Mouse (Mus musculus) neural tube, embryonic 11.5 days (tissue): Measurements from ENCODE around the gene Kpnb1. TPM values are rescaled to one million over a fixed set of nuclear protein-coding genes. Genes with fewer than 3 reads are reported as not detected.

ENCODE experiments used
- ATAC-seq: fragments of 200-750 bp; cut with Nextera tagmentation; 2 replicates; pipeline ENCODE4 v1.8.0; 2017; ENCODE audit warnings: moderate number of reproducible peaks, mild to moderate bottlenecking, moderate TSS enrichment, moderate library complexity; ENCODE audit not compliant: insufficient read depth, low FRiP score, low TSS enrichment
- DNase-seq: peaks from one replicate; pipeline ENCODE4 v3.0.0-alpha.2; 2015; ENCODE audit warnings: low spot score
- H3K27ac ChIP-seq: fragments of 300-500 bp; sonication (generic); 2 replicates; pipeline ENCODE4 v1.5.1; 2014; ENCODE audit warnings: low read depth, mild to moderate bottlenecking, low read length
- H3K27me3 ChIP-seq: fragments of 300-500 bp; sonication (generic); 2 replicates; pipeline ENCODE4 v1.6.1; 2014; ENCODE audit warnings: mild to moderate bottlenecking, low read length, mixed read lengths; ENCODE audit not compliant: control insufficient read depth, insufficient read depth
- H3K36me3 ChIP-seq: fragments of 300-500 bp; sonication (generic); 2 replicates; pipeline ENCODE4 v1.6.1; 2014; ENCODE audit warnings: mild to moderate bottlenecking, low read length, moderate library complexity, mixed read lengths; ENCODE audit not compliant: control insufficient read depth, insufficient read depth
- H3K4me1 ChIP-seq: fragments of 300-500 bp; sonication (generic); 2 replicates; pipeline ENCODE4 v1.6.1; 2014; ENCODE audit warnings: low read length, mixed read lengths; ENCODE audit not compliant: control insufficient read depth, insufficient read depth
- H3K4me2 ChIP-seq: fragments of 300-500 bp; sonication (generic); 2 replicates; pipeline ENCODE4 v1.6.1; 2014; ENCODE audit warnings: low read depth, mild to moderate bottlenecking, moderate library complexity
- H3K4me3 ChIP-seq: fragments of 300-500 bp; sonication (generic); 2 replicates; pipeline ENCODE4 v1.5.1; 2014; ENCODE audit warnings: low read depth, low read length
- H3K9ac ChIP-seq: fragments of 300-500 bp; sonication (generic); 2 replicates; pipeline ENCODE4 v1.6.1; 2014; ENCODE audit warnings: mild to moderate bottlenecking, low read length
- H3K9me3 ChIP-seq: fragments of 300-500 bp; sonication (generic); 2 replicates; pipeline ENCODE4 v1.6.1; 2016; ENCODE audit warnings: low read length; ENCODE audit not compliant: control insufficient read depth
- WGBS: fragments of 180-500 bp; shearing (Covaris S2); extraction: QIAGEN DNeasy Blood & Tissue Kit; methylation state at CpG from one replicate; pipeline ENCODE4 v1.1.7; 2014; 5-methylcytosine and 5-hydroxymethylcytosine counted together
- polyA plus RNA-seq: library from polyadenylated mRNA; unstranded; fragments of >200 nt; fragmentation: Nextera tagmentation; extraction: Ambion mirVana; gene quantifications from 2 replicates; pipeline ENCODE4 v1.2.1, GENCODE M21; 2014

Kpnb1 gene
- polyA plus RNA-seq, 1 experiment from 2014 or later: 85.3 TPM

- Histone ChIP-seq H3K27me3 (peaks cover 2% of the 10 kb centered on the region; the same call in 1 of the 2 replicates), H3K4me3 (peak overlapping the region; percentile 83), H3K9ac (peak overlapping the region; percentile 84), H3K36me3 (no peaks in the 10 kb centered on the region; the same call in 1 of the 2 replicates), H3K4me2 (peak overlapping the region; percentile 91), H3K4me1 (peaks cover 30% of the 10 kb centered on the region), H3K9me3 (no peaks in the 10 kb centered on the region), H3K27ac (peak overlapping the region; percentile 94)
- WGBS: 0% methylated on average over 68 of the region's 102 CpGs
- peak; percentile 80 for ATAC-seq
- DNase-seq: peak; percentile 87
These were observed 37.0 kb downstream of the Kpnb1 start for GRCm38 (mm10) chr11:97150411-97151330.

GRCm38 (mm10) chr11:97149995-97150410 lies 37.7 kb downstream of the Kpnb1 start:
- H3K9ac ChIP-seq: peak overlapping the region; percentile 84
- no peaks in the 10 kb centered on the region for H3K9me3 ChIP-seq
- peak overlapping the region; percentile 91 for H3K4me2 ChIP-seq
- H3K4me3 ChIP-seq: peak overlapping the region; percentile 83
- DNase-seq (peak; percentile 41), ATAC-seq (peak; percentile 13)
- peak overlapping the region; percentile 94 for H3K27ac ChIP-seq
- H3K36me3 ChIP-seq: no peaks in the 10 kb centered on the region; the same call in 1 of the 2 replicates
- WGBS: 4% methylated on average over 14 of the region's 14 CpGs
- peaks cover 2% of the 10 kb centered on the region; the same call in 1 of the 2 replicates for H3K27me3 ChIP-seq
- H3K4me1 ChIP-seq: peaks cover 30% of the 10 kb centered on the region

GRCm38 (mm10) chr11:97149026-97149425 lies 38.7 kb downstream of the Kpnb1 start:
- Histone ChIP-seq H3K4me1 (peaks cover 30% of the 10 kb centered on the region), H3K36me3 (no peaks in the 10 kb centered on the region; the same call in 1 of the 2 replicates), H3K9me3 (no peaks in the 10 kb centered on the region), H3K27ac (no peak overlapping the region), H3K4me2 (peak overlapping the region; percentile 14; the same call in 1 of the 2 replicates), H3K9ac (no peak overlapping the region; the same call in 1 of the 2 replicates), H3K4me3 (peak overlapping the region; percentile 83; the same call in 1 of the 2 replicates), H3K27me3 (peaks cover 2% of the 10 kb centered on the region; the same call in 1 of the 2 replicates)
- ATAC-seq (no peak), DNase-seq (no peak)
- 31% methylated on average over 9 of the region's 9 CpGs for WGBS

GRCm38 (mm10) chr11:97148591-97148990 lies 39.1 kb downstream of the Kpnb1 start:
- no peaks in the 10 kb centered on the region; the same call in 1 of the 2 replicates for H3K36me3 ChIP-seq
- no peak overlapping the region for H3K4me3 ChIP-seq
- H3K27me3 ChIP-seq: peaks cover 2% of the 10 kb centered on the region; the same call in 1 of the 2 replicates
- no peaks in the 10 kb centered on the region for H3K9me3 ChIP-seq
- DNase-seq: no peak
- 34% methylated on average over 12 of the region's 12 CpGs for WGBS
- ATAC-seq: no peak
- no peak overlapping the region for H3K27ac ChIP-seq
- peaks cover 30% of the 10 kb centered on the region for H3K4me1 ChIP-seq
- peak overlapping the region; percentile 14; the same call in 1 of the 2 replicates for H3K4me2 ChIP-seq
- H3K9ac ChIP-seq: no peak overlapping the region

GRCm38 (mm10) chr11:97147333-97147732 lies 40.3 kb downstream of the Kpnb1 start:
- Histone ChIP-seq H3K9ac (no peak overlapping the region), H3K4me2 (no peak overlapping the region), H3K4me1 (peaks cover 24% of the 10 kb centered on the region), H3K27me3 (peaks cover 2% of the 10 kb centered on the region; the same call in 1 of the 2 replicates), H3K27ac (no peak overlapping the region), H3K9me3 (no peaks in the 10 kb centered on the region), H3K36me3 (no peaks in the 10 kb centered on the region; the same call in 1 of the 2 replicates), H3K4me3 (no peak overlapping the region)
- no peak for ATAC-seq
- WGBS: 71% methylated on average over 8 of the region's 8 CpGs
- no peak for DNase-seq

GRCm38 (mm10) chr11:97146724-97147123 lies 41.0 kb downstream of the Kpnb1 start:
- no peak for ATAC-seq
- no peak overlapping the region for H3K4me2 ChIP-seq
- peak; percentile 78 for DNase-seq
- no peak overlapping the region for H3K4me3 ChIP-seq
- H3K4me1 ChIP-seq: peaks cover 20% of the 10 kb centered on the region
- 8% methylated on average over 8 of the region's 8 CpGs for WGBS
- H3K27ac ChIP-seq: no peak overlapping the region
- peaks cover 2% of the 10 kb centered on the region; the same call in 1 of the 2 replicates for H3K27me3 ChIP-seq
- no peaks in the 10 kb centered on the region; the same call in 1 of the 2 replicates for H3K36me3 ChIP-seq
- H3K9ac ChIP-seq: no peak overlapping the region
- H3K9me3 ChIP-seq: no peaks in the 10 kb centered on the region

- peaks cover 20% of the 10 kb centered on the region for H3K4me1 ChIP-seq
These were observed 41.7 kb downstream of the Kpnb1 start for GRCm38 (mm10) chr11:97145951-97146350.

GRCm38 (mm10) chr11:97145320-97145719 lies 42.4 kb downstream of the Kpnb1 start:
- no peak for DNase-seq

More at GRCm38 (mm10) chr11:97145951-97146350, 41.7 kb downstream of the Kpnb1 start:
- WGBS: 77% methylated on average over 9 of the region's 9 CpGs
- DNase-seq: no peak
- ATAC-seq: no peak
- H3K36me3 ChIP-seq: no peaks in the 10 kb centered on the region; the same call in 1 of the 2 replicates
- no peaks in the 10 kb centered on the region for H3K9me3 ChIP-seq
- H3K4me3 ChIP-seq: no peak overlapping the region
- H3K27me3 ChIP-seq: peaks cover 2% of the 10 kb centered on the region; the same call in 1 of the 2 replicates
- H3K27ac ChIP-seq: no peak overlapping the region
- no peak overlapping the region for H3K4me2 ChIP-seq
- H3K9ac ChIP-seq: no peak overlapping the region

More at GRCm38 (mm10) chr11:97145320-97145719, 42.4 kb downstream of the Kpnb1 start:
- Histone ChIP-seq H3K27me3 (peaks cover 3% of the 10 kb centered on the region; the same call in 1 of the 2 replicates), H3K9ac (no peak overlapping the region), H3K9me3 (no peaks in the 10 kb centered on the region), H3K4me1 (peaks cover 20% of the 10 kb centered on the region), H3K36me3 (no peaks in the 10 kb centered on the region; the same call in 1 of the 2 replicates), H3K27ac (no peak overlapping the region), H3K4me2 (no peak overlapping the region), H3K4me3 (no peak overlapping the region)
- no peak for ATAC-seq
- WGBS: 94% methylated on average over 2 of the region's 2 CpGs
